ENCODE assay signal across 20 mouse cellular contexts in genomic region chr4:156023520-156023919, GRCm38 (mm10). TPM values are rescaled to one million over a fixed set of nuclear protein-coding genes. Genes with fewer than 3 reads are reported as not detected.
"Had no signal": no experiment of that assay in that cellular context is flagged by ENCODE, and none has a peak within 500 bp of the region (broad histone marks: within the 10 kb centered on the region; RNA-seq: fewer than 3 reads in every experiment).

No protein-coding gene starts in this region.

- ATAC-seq: intestine, embryonic 15.5 days; midbrain, embryonic 15.5 days had no signal

- H3K27ac ChIP-seq: intestine, embryonic 15.5 days; layer of hippocampus, adult 2 months; left cerebral cortex, adult 2 months; limb, embryonic 10.5 days; liver, embryonic 15.5 days; macrophage; midbrain, embryonic 15.5 days; neural tube, embryonic 15.5 days; stomach, postnatal 0 days had no signal

- DNase-seq: kidney, adult 18-20 months; kidney, postnatal 10 days; kidney, postnatal 4 days; lung, embryonic 14.5 days; lung, postnatal 14 days had no signal

- H3K27me3 ChIP-seq: intestine, embryonic 15.5 days; liver, embryonic 15.5 days; megakaryocyte, embryonic 14.5 days; midbrain, embryonic 15.5 days; neural tube, embryonic 15.5 days had no signal

- H3K9ac ChIP-seq: intestine, embryonic 15.5 days; liver, embryonic 15.5 days; lung, embryonic 14.5 days; midbrain, embryonic 15.5 days; neural tube, embryonic 15.5 days had no signal

- H3K4me1 ChIP-seq: limb, embryonic 10.5 days; midbrain, embryonic 15.5 days had no signal

- H3K36me3 ChIP-seq: liver, embryonic 15.5 days had no signal

- H3K9me3 ChIP-seq: intestine, embryonic 15.5 days; limb, embryonic 10.5 days; liver, embryonic 15.5 days; megakaryocyte, embryonic 14.5 days; midbrain, embryonic 15.5 days; neural tube, embryonic 15.5 days had no signal

- H3K4me2 ChIP-seq: intestine, embryonic 15.5 days; liver, embryonic 11.5 days; liver, embryonic 15.5 days; lung, embryonic 14.5 days; midbrain, embryonic 11.5 days; midbrain, embryonic 15.5 days; neural tube, embryonic 15.5 days had no signal

- H3K4me3 ChIP-seq: intestine, embryonic 15.5 days; layer of hippocampus, adult 2 months; left cerebral cortex, adult 2 months; limb, embryonic 10.5 days; liver, embryonic 15.5 days; megakaryocyte, embryonic 14.5 days; midbrain, embryonic 15.5 days; neural tube, embryonic 15.5 days had no signal

RNA-seq across cellular contexts. Expression of gene Tnfrsf18, which starts 2.4 kb away (rescaled TPM):
- total RNA-seq: layer of hippocampus, adult 2 months; layer of hippocampus, postnatal 25 days; left cerebral cortex, adult 2 months had no signal

RNA-seq across cellular contexts. Expression of gene Ttll10, which starts 35.7 kb away (rescaled TPM):
- total RNA-seq: left cerebral cortex, postnatal 14 days had no signal
- polyA plus RNA-seq: macrophage; midbrain, embryonic 11.5 days; midbrain, embryonic 15.5 days; neural tube, embryonic 11.5 days; neural tube, embryonic 15.5 days had no signal
